Mouse (Mus musculus): ENCODE data around the gene Tank.

DNA sequence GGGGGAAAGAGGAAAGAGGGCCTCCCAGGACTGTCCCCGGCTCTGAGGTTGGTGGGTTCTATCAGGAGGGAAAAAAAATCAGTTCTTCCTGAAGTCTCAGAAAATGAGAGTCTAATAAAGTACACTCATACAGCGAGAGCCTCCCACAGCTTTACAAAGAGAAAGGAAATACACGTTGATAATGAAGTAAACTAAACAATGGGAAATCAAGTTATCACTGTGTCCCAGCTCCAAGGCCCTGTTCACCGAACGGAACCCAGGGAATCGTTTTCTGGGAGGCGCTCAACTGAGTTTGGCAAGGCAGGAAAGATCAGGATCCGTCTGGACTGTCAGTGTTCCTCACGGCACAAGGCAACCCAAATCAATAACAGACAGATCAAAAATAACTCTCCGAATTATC, 84.4 kb downstream of the Tank start:
- TF ChIP-seq CTCF (IDR thresholded peaks at IDR 0.05; ENCODE audit: low read depth), result no peak
- no peak for TF ChIP-seq EP300 (IDR thresholded peaks at IDR 0.05; ENCODE audit: low read depth)

Data from liver, embryonic 14.5 days (tissue).